Mouse (Mus musculus): ENCODE data around the gene Gm14418. TPM values are rescaled to one million over a fixed set of nuclear protein-coding genes. Genes with fewer than 3 reads are reported as not detected.
A peak's percentile ranks its signal among the peaks of the same experiment; 100 is the strongest.
"Not testable (repeated sequence)": the region's sequence is repeated elsewhere in the genome, so short reads cannot be mapped to it uniquely, and the experiment has no call there.

The Gm14418 gene
- polyA plus RNA-seq (2012; rRNA removed) (0.63 and 1.1 TPM in 2 replicates), polyA plus RNA-seq (2014; fragmentation: Nextera tagmentation; extraction: Ambion mirVana) (0.75 and 1.4 TPM in 2 replicates)

GRCm38 (mm10) chr2:177398096-177398495 lies at the start of gene Gm14418:
Gene Gm14418 (minus strand): TSS chr2:177398320.
- H3K36me3 ChIP-seq (replicated peaks; ENCODE audit: control insufficient read depth, insufficient read depth, low read depth); H3K27me3 ChIP-seq (ENCODE audit: control insufficient read depth, insufficient read depth, low read length); H3K27ac ChIP-seq; H3K9ac ChIP-seq (replicated peaks); H3K4me1 ChIP-seq (replicated peaks; ENCODE audit: control insufficient read depth in 2 of 2, insufficient read depth in 2 of 2, low read length in 1 of 2); H3K4me2 ChIP-seq (ENCODE audit: low read depth); DNase-seq (ENCODE audit: low read depth in 3 of 3, low spot score in 3 of 3); H3K9me3 ChIP-seq (ENCODE audit: control insufficient read depth, low read length); ATAC-seq (ENCODE audit: insufficient read depth): not testable (repeated sequence)
- WGBS (ENCODE audit: insufficient replicate concordance): 23% methylated on average over 6 of the region's 6 CpGs
- H3K4me3 ChIP-seq (ENCODE audit: insufficient read depth in 1 of 2, low read depth in 2 of 2, low read length in 2 of 2): peak within 1 kb of the TSS; percentile 25 to 53; a peak in 2 of 4 replicates

Other genes starting within 250 kb of the Gm14418 start
- gene Gm14410, start 191.9 kb downstream of the Gm14418 start, polyA plus RNA-seq (2012; rRNA removed): 1.7 and 3.1 TPM in 2 replicates
- gene Gm14410, start 191.9 kb downstream of the Gm14418 start, polyA plus RNA-seq (2014; fragmentation: Nextera tagmentation; extraction: Ambion mirVana): 3.9 and 4.3 TPM in 2 replicates
- gene Gm14409, start 131.3 kb downstream of the Gm14418 start, polyA plus RNA-seq (2012; rRNA removed): not detected in 2 replicates
- not detected in 2 replicates for gene Gm14409, start 131.3 kb downstream of the Gm14418 start, polyA plus RNA-seq (2014; fragmentation: Nextera tagmentation; extraction: Ambion mirVana)
- 0.02 and 0.07 TPM in 2 replicates for gene Gm14412, start 74.0 kb downstream of the Gm14418 start, polyA plus RNA-seq (2012; rRNA removed)
- gene Gm14412, start 74.0 kb downstream of the Gm14418 start, polyA plus RNA-seq (2014; fragmentation: Nextera tagmentation; extraction: Ambion mirVana): not detected in 2 replicates
- gene Zfp970, start 66.4 kb upstream of the Gm14418 start, polyA plus RNA-seq (2012; rRNA removed): 1.9 and 3.1 TPM in 2 replicates
- 1.6 and 1.7 TPM in 2 replicates for gene Zfp970, start 66.4 kb upstream of the Gm14418 start, polyA plus RNA-seq (2014; fragmentation: Nextera tagmentation; extraction: Ambion mirVana)
- 0.40 and 1.2 TPM in 2 replicates for gene Gm14403, start 99.9 kb upstream of the Gm14418 start, polyA plus RNA-seq (2012; rRNA removed)
- gene Gm14403, start 99.9 kb upstream of the Gm14418 start, polyA plus RNA-seq (2014; fragmentation: Nextera tagmentation; extraction: Ambion mirVana): 1.4 and 1.6 TPM in 2 replicates
- gene Gm14406, start 179.9 kb upstream of the Gm14418 start, polyA plus RNA-seq (2012; rRNA removed): not detected in 2 replicates
- not detected in 2 replicates for gene Gm14406, start 179.9 kb upstream of the Gm14418 start, polyA plus RNA-seq (2014; fragmentation: Nextera tagmentation; extraction: Ambion mirVana)

Data from liver, embryonic 14.5 days (tissue).